Mouse (Mus musculus): ENCODE measurements around the gene Msh6. TPM values are rescaled to one million over a fixed set of nuclear protein-coding genes. Genes with fewer than 3 reads are reported as not detected.
"Not testable (repeated sequence)": the region's sequence is repeated elsewhere in the genome, so short reads cannot be mapped to it uniquely, and the experiment has no call there.

Gene Msh6
- total RNA-seq (2022) = 10 to 100 TPM in 2 of 4 experiments, 1 to 10 TPM in 2; 6.8 to 11.8 (median 9.8) TPM

DNA sequence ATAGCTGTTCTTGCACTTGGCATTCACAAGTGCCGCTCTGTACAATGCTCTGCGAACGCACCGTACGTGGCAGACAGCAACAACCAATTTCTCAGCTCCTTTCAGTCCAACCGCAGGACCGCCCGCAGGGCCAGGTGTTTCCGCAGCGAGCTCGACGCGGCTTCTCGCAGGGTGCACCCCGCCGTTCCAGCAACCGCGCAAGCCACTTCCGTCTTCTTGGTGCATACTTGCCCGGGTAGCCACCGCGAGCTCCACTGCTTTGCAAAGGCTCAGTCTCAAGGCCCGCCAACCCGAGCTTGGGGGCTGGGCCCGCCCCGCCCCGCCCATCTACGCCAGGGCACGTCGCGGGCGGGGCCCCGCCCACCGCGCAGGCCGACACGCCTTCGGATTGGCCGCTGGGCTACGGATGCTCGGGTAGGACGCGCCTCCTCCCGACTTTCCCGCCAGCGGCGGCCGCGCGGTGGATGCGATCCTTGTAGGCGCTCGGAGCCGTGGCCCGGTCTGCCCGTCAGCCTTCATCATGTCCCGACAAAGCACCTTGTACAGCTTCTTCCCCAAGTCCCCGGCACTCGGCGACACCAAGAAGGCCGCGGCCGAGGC is at the start of gene Msh6:
Msh6 (plus strand) TSS at position 434 of the 600 bp plus-strand sequence.
- peak; percentile 83 for DNase-seq (ENCODE audit: low spot score)

DNA sequence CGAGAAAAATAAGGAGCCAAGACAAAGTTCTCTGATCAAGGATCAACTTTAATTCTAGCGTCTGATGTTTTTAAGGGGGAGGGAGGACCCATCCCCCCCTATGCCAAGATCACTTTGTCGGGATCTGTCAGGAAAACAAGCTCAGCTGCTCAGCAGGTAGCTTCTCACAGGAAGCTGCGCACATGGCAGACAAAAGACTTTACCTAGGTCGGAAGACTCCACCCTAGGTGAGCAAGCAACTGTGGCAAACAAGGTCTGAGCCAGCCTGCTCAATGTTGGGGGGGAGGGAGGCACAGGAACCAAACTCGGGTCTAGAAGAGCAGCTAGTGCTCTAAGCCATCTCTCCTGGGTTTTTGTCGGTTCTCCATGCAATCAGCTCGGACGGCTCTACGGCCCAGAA is 40.5 kb upstream of the Msh6 start:
- no peak for DNase-seq (ENCODE audit: low spot score)

DNA sequence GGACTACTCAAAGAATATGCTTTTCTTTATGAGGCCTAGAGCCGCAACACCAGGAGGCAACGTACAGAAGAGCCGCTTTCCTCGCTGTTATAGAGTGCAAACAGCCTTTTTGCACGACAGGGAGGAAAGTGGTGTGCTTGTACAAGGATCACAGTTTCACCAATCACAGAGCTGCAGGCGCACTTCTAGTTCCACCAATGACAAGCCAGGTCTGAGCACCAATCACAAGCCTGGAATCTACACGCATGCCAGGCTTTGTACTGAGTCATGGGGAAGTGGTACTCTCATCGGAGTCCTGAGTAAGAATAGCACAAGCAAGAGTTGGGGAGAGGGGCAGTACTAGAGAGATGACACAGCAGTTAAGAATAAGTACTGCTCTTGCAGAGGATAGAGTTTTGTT is 40.1 kb upstream of the Msh6 start:
- no peak for DNase-seq (ENCODE audit: low spot score)

DNA sequence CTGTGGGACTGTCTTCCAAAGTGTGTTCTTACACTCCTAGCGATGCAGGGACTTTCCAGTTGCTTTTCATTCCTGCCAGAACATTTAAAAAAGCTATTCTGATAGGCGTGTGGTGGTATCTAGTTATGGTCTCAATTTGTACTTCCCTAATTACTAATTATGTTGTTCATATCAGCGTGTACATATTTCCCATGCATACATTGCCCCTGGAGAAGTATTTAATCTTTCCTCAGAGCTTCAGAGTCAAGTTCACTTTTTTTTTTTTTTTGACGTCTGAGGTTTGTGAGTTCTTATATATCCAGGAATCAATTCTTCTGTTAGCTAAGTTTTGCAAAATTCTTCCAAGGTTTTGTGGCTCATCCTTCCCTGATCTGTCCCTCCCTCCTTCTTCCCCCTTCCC is 38.7 kb upstream of the Msh6 start:
- no peak for DNase-seq (ENCODE audit: low spot score)

DNA sequence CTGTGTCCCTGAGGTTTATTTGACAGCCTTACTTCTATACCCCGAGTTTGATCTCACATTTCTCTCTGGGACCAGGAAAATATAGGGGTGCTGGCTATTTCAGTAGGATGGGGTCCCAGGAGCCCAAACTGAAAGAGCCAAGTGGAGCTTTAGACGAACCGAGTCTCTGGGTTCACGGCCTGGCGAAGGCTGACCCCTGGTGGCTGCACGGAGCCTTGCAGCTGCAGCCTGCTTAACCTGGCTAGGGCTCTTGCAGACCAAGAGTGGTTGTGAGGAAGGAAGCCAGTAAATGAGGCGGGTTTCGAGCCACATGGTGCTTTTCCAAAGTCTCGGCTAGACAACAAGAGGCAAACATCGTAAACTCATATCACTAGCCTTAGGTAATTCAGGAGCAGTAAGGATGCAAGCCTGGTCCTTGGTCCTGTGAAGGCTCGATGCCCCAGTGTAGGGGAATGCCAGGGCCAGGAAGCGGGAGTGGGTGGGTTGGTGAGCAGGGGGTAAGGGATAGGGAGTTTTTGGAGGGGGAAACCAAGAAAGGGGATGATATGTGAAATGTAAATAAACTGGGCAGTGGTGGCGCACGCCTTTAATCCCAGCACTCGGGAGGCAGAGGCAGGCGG is 25.8 kb upstream of the Msh6 start:
- peak; percentile 65 for DNase-seq (ENCODE audit: low spot score)

DNA sequence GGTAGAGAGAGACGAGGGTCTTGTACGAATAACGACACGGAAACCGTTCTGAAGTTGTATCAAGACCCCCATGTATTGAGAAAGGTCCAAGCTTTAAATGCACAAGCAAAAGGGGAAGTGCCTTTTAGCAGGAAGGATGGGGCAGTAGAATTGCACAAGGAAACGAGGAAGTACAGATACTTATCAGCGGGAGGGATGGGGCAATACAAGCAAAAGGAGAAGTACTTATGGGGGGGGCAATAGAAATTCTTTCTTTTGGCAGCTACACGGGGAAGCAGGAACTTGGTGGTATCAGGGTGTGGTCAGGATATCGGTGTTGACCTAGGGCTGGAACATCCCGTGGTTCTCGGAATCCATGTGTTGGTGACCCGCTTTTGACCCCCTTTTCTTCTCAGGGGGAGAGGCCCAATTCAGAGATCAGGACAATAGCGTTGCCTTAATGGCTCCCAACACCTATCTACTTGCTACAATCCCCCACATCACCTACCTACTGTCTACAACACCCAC is 20.2 kb upstream of the Msh6 start:
- not testable (repeated sequence) for DNase-seq (ENCODE audit: low spot score)

DNA sequence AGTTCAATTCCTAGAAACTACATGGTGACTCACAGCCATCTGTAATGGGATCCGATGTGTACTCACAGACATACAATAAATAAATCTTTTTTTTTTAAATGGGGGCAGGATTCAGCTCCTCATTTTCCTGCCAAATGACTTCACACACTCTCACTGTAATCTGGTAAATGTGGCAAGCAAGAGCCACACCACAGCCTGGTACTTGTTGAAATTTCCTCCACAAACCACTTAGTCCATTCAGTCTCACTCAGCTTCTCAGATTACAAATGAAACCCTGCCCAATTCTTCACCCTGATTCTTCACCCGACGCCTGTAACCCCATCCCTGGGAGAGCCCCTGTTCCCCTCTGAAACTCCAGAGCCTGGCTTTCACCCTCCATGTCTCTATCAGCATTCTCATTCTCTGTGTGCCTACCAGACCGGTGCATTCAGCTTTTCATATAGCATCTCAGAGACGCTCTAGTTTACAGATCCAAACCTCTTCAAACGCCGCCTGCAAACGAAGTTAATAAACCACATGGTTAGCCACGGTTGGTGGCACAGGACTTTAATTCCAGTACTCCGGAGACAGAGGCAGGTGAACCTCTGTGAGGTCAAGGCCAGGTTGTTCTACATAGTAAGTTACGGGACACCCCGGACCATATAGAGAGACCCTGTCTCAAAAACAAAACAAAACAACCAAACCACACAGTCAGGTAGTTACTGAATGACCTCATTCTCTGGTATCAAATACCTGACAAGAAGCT is 17.6 kb upstream of the Msh6 start:
- DNase-seq (ENCODE audit: low spot score) = no peak

DNA sequence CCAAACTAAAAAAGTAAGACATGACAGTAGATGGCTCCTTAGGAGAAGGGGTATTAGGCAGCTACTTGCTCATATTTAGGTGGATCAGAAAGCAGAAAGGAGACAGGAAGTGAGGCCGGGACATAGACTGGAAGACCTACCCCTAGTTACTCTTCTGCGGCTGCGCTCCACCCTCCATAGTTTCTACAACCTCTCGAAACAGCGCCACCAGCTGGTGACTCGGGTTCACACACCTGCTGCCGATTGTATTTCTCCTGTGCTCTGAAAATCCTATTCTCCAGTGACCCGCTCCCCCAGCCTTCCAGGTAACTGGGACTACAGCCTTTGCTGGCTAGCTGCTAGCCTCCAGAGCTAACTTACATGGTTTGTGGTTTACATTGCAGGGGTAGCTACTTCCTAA is 16.6 kb upstream of the Msh6 start:
- no peak for DNase-seq (ENCODE audit: low spot score)

DNA sequence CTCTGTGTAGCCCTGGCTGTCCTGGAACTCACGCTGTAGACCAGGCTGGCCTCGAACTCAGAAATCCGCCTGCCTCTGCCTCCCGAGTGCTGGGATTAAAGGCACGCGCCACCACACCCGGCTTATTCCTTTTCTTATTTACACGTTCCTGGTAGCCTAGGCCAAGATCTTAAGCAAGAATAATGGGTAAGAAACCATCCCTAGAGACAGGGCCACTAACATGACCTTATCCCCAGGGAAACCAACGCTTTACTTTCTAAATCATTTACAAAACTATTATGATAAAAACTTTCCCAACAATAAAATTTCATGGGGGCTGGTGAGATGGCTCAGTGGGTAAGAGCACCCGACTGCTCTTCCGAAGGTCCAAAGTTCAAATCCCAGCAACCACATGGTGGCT is 15.5 kb upstream of the Msh6 start:
- DNase-seq (ENCODE audit: low spot score) = not testable (repeated sequence)

DNA sequence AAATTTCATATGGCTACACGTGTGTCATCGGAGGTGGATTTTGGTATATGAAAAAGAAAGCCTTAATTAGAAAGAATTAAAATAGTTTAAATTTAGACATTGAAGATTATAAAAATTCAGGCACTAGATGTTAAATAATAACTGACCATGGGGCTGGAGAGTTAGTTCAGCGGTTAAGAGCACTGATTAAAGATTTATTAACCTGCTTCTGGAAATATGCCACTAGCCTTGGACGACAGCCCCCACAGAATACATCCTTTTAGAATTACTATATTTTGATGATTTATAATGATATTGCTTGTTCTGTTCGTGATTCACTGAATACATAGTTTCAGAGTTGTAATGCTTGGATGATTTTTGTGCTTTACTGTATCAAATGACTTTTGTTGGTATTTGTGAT is 14.9 kb upstream of the Msh6 start:
- DNase-seq (ENCODE audit: low spot score) = not testable (repeated sequence)

DNA sequence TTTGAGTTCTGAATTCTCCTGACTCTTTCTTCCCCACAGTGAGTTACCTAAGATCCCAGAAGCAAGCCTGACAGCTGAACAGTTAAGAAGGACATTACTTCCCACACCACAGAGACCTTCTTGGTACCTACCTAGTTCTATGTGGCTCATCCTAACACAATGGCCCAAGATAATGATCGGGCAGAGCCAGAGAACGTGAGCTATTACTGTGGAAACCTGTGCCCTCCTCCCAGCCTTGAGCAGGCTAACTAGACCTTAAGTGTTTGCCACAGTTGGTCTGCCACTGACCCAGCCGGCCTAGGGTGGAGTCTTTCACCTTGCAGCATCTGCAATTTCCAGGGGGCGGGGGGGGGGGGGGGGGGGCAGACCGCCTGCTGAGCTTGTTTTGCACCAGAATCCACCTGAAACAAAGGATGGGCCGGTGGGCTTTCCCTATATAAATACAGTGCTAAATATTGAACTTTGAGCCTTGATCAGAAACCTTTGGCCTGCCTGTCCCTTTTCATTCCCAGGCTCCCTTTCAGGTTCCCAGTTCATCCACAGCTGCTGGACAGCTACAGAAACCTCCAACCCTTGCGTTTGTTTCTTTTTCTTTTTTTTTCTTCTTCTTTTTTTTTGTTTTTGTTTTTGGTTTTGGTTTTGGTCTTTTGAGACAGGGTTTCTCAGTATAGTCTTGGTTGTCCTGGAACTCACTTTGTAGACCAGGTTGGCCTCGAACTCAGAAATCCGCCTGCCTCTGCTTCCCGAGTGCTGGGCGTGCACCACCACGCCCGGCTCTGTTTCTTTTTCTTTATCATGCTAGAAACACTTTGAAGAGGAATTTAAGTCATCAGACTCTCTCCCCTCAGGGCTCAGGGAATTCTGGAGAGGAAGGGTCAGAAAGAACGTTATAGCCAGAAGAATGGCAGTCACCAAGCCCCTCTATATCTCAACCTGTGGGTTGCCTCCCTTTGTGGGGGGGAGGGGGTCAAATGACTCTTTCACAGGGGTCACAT is 11.5 kb upstream of the Msh6 start:
- DNase-seq (ENCODE audit: low spot score) = no peak

DNA sequence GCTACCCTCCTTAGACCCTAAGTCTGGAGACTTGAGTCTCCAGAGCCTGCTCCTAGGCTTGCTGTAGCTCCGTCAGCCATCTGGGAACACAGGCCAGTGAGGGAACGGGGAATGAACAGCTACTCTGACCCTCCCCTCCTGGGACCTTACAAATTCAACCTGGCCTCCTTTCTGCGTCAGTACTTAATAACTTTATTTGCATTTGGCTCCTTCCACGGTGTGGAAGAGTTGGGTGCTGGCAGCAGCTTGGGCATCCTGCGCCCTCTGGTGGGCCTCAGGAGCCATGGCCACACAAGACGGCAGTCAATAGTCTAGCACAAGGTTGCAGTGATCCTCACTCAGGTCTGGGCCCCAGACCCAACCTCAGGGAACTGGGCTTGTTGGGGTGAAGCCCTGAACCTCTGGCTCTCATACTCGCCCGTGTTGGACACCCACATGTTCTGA is 6.4 kb upstream of the Msh6 start:
- DNase-seq (ENCODE audit: low spot score) = not testable (repeated sequence)

DNA sequence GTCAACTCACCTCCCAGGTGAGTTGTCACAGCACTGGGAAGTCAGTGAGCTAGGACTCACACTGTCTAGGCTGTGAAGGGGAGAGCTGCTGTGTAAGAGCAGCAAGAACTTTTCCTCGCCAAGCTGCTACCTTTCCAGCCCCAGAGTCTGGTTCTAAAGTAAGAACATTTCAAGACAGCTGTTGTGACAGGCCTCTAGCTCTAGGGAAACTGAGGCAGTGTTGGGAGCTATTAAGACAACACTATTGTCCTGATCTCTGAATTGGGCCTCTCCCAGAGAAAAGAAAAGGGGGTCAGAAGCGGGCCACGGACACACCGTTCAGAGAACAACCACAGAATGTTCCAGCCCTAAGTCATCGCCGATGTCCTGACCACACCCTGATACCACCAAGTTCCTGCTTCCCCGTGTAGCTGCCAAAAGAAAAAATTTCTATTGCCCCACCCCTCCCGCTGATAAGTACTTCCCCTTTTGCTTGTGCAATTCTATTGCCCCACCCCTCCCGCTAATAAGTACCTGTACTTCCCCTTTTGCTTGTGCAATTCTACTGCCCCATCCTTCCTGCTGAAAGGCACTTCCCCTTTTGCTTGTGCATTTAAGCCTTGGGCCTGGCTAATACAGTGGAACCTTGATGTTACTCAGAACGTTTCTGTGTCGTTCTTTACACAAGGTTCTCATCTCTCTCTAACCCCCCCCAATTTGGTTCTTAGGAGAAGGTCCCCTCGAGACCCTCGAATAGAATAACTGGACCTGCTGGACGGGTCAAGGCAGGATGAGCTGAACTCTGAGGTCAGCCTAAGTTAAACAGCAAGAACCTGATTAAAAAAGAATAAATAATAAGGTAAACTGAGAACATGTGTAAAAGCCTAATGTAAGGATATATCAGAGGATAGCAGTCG is 2.9 kb upstream of the Msh6 start:
- DNase-seq (ENCODE audit: low spot score) = not testable (repeated sequence)

DNA sequence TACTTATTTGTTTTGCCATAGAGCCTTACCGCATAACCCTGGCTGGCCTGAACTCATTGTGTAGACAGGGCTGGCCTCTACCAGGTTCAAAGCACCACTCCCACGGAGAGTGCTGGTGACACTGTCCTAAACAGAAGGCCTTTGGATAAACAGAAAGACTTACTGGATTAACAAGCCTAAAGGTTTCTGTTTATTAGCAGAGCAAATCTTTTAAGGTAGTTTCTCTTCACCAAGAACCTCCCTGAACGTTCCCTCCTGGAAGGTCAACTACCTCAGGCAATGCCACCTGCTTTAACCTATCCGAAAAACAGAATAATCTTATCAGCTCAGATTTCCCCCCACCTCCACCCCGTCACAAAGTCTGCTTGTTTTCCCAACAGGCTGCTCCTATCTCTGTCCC is 2.0 kb upstream of the Msh6 start:
- no peak for DNase-seq (ENCODE audit: low spot score)

DNA sequence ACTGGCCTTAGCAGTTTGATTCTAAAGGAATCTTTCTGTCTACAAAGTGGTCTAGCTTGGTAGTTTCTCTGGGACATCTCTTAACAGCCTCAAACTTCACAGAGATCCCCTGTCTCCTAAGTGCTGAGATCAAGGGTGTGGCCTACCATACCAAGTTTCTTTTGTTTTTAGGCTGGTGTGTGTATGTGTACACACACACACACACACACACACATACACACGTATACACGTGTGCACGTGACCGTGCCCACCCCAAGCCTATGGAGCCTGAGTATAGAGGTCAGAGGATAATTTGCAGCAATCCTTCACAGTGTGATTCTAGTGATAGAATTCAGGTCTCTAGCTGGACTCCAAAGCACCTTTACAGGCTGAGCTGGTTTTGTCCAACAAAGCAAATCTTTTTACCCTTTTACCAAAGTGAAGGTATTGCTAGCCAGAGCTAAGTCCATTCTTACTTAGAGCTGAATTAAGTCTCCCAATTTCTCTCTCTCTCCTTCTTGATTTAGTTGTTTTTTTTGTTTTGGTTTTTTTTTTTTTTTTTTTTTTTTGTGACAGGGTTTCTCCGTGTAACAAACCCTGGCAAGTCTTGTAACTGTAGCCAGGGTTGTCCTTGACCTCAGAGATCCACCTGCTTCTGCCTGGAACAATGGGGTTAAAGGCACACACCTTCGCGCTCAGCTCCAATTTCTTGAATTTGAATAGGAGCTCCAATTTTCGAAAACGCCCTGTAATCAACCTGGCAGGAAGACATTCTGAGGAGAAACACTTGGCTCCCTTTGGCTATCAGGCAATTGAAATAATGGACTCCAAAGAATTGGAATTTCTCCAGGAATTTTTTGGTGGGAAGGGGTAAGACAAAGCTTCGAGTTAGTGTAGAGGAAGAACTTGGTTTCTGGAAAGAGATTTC is 1.3 kb upstream of the Msh6 start:
- no peak for DNase-seq (ENCODE audit: low spot score)

DNA sequence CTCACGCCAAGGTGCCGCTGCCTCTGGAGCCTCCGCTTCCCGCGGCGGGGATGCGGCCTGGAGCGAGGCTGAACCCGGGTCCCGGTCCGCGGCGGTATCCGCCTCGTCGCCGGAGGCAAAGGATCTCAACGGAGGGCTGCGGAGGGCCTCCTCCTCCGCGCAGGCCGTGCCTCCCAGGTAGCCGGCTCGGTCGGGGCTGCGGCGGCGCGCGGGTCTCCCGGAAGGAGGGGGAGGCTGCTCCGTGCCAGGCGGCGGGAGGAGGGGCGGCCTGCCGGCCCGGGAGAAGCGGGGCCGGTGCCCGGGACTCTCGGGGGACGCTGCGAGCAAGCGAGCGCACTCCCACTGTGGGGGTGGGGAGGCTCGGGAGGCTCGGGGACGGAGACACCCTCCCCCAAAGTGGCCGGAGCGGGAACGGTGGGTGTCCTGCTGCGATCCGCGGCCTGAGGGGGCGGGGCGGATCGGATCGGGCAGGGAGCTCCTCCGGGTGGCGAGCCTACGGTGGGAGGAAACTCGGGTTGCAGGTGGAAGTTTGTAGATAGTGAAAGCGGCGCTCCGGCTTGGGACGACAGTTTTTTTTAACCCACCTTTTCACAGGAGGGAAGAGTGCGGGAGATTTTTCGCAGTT is 479 bp downstream of the Msh6 start:
- DNase-seq (ENCODE audit: low spot score) = no peak

DNA sequence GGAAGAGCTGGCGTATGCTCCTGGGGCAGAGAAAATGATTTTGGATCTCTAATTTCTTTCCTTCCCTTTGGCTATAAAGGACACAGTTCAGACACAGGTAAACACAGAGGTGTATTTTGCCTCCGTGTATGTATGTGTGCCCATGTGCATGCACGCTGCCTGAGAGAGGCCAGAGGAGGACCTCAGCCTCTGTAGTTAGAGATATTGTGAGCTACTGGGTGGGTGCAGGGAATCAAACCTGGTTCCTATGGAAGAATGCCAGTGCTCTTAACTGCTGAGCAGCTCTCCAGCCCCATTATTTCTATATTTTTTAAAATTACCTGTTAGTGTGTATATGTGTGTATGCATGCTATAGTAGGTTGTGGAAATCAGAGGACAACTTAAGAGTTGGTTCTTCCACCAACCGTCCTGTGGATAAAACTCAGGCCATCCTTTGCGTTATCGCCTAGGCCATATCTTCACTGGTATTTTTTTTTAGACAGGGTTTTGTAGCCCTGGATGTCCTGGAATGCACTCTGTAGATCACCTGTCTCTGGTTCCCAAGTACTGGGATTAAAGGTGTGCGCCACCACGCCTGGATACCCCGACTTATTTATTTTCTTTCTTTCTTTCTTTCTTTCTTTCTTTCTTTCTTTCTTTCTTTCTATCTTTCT is 1.4 kb downstream of the Msh6 start:
- no peak for DNase-seq (ENCODE audit: low spot score)

DNA sequence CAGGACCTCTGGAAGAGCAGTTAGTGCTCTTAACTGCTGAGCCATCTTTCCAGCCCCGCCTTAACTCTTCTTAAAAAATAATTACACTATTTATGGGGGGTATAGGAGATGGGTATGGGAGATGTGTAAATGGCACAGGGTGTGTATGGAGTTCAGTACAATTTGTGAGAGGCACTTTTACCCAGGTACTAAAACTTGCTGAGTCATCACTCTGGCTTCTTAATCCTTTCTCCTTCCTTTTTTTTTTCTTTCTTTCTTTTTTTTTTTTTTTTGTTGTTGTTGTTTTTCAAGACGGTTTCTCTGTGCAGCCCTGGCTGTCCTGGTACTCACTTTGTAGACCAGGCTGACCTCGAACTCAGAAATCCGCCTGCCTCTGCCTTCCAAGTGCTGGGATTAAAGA is 2.1 kb downstream of the Msh6 start:
- DNase-seq (ENCODE audit: low spot score) = not testable (repeated sequence)

Data from heart, adult 8-10 months (tissue).